Mouse (Mus musculus) layer of hippocampus, adult 9-10 months (tissue): ENCODE data around the gene Spx.

ENCODE experiments used
- DNase-seq: peaks from one replicate; pipeline ENCODE4 v3.0.0; 2022; ENCODE audit warnings: low spot score

Spx gene

DNA sequence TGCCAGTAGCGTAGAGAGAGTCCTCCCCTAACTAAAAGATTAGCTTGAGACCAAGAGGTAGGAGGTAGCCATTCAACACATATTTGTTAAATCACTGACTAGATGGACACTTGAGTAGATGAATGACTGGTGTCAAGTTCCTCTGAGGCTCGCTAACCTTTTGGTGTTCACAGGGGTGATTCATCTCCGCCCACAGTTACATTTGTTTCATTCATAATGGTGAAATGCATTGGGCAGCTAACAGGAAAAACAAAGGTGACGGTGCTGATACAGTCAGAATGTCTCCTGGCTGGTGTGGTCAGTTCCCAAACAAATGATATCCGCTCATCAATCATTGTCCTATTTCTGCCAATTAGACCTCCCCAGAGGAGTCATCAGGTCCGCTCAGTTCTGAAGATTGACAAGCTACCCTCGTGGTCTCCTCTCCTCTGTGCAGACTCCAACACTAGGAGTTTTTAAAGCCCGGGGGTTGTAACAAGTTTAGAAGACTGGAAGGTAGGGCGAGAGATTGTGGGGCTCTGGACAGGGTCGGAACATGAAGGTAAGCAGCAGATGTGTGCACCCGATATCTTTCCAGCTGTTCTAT lies at the start of gene Spx:
Gene Spx (plus strand): TSS at position 536 of the 586 bp plus-strand sequence.
- DNase-seq, result no peak

DNA sequence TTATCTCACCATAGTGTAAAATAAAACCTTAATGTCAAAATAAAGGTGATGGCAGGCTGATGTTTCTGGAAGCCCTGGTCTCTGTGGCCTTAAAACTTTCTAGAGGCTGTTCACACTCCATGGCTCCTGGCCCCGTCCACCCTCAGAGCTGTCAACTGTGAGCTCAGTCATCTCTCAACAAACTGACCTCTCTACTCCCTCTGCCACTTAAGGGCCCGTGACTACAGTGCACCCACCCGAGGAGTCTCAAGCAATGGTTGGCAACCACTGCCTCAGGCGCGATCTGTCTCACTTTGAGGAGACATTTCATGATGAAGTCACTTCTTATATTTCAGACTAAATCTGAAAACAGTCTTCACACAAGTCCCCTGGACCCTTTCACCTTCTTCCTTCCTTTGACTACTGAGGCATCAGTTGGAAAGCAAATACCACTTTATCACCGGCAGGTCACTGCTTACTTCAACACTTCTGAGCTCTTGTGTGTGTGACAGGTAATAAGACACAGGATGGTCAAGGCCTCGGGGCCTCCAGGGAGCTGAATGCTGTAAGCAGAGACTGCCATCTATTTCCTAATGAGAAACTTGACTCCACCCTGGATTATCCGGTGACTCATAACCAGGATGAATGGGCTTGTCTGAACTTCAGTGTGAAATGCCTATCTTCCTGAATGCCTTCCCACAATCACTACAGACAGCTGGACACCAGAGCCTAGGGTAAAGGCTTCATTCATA lies 47.3 kb upstream of the Spx start:
- DNase-seq, result no peak

- DNase-seq, result no peak
Measured at GRCm38 (mm10) chr6:142366473-142367018, 46.7 kb upstream of the Spx start.

- no peak for DNase-seq
Measured at GRCm38 (mm10) chr6:142367565-142367964, 45.7 kb upstream of the Spx start.

DNA sequence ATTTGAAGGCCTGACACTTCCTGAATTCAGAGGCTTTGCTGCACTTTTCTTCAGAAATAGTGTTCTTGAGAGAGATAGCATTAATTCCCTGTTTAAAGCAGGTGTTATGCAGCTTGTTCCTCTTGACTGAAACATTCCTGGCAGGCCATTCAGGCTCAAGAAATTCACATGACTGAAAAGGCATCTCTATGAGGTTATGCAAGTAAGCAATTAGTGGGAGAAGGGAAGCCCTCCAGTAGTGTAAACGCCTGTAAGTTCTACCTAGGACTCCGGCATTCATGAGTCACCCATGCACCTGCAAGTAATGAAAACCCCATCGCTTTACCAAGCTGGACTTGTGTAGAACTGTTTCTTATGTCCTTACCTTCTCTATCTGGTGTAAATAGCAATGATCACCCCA lies 43.7 kb upstream of the Spx start:
- DNase-seq, result no peak

GRCm38 (mm10) chr6:142377081-142377480 lies 36.2 kb upstream of the Spx start:
- no peak for DNase-seq

DNA sequence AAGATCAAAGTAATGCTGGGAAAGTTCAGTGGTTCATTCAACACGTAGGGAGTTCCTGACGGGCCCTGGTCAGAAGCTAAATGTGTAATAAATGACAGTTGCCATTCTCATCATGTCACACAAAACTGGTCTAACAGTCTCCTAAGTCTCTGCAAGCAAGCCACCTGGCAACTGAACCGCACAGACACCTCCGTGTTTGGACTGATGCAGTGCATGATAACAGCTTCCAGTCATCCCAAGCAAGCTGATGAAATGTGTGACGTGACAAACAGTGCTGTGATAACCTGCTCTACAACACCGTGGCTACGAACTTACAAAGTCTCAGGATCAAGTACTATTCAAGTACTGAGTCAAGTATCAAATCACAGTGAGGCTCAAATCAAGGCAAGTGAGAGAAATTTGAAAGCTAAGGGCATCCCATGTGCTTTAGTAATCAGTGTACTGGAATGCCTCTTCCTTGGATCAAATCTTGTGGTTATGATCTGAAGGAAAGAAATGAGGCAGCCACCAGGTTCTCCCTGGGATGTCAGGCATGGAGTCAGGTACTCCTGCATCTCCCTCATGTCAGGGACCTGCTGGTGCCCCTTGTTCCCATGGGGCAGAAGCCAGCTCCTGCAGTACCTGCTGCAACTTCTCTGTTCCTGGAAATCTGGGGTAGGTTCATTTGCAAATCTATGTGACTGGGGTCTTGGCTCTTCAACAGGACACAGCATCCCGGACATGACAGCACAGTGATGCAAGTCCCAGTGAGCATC lies 34.5 kb upstream of the Spx start:
- DNase-seq, result no peak

DNA sequence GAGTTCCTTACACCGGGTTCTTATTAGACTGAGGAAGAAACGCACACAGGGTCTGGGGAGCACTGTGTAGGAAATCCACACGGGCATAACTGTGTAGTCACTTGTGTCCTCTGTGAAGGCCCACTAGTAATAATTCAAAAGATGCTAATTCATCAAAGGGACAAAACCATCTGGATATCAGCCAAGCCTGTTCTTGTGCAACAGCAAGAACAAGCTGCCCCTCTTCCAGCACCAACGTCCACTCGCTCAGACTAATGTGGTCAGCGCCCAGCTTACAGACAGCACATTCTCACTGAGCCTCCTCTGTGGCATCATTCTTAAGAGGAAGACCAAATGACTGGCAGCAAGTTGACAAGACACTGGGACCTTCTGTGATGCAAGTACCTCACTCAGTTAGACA lies 33.3 kb upstream of the Spx start:
- DNase-seq, result no peak

GRCm38 (mm10) chr6:142381615-142382014 lies 31.6 kb upstream of the Spx start:
- DNase-seq, result no peak

DNA sequence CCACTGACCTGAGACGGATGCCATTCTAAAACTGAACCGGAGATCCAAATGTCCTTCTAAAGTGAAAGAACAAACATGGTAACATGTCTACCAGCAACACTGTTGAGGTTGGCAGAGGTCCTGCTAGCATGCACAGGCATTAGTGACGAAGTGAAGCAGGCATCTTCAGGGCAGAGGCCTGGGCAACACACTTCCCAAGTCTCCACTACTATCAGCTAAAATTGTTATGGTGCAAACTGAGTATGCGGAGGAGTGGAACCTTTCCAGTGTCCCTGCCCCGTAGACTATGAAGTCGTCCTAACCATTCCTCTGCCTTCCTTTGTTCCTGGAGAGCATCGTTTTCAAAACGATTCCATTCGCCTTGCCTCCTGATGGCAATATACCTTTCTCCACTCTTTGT lies 28.7 kb upstream of the Spx start:
- DNase-seq, result no peak

GRCm38 (mm10) chr6:142386285-142387010 lies 26.8 kb upstream of the Spx start:
- no peak for DNase-seq

DNA sequence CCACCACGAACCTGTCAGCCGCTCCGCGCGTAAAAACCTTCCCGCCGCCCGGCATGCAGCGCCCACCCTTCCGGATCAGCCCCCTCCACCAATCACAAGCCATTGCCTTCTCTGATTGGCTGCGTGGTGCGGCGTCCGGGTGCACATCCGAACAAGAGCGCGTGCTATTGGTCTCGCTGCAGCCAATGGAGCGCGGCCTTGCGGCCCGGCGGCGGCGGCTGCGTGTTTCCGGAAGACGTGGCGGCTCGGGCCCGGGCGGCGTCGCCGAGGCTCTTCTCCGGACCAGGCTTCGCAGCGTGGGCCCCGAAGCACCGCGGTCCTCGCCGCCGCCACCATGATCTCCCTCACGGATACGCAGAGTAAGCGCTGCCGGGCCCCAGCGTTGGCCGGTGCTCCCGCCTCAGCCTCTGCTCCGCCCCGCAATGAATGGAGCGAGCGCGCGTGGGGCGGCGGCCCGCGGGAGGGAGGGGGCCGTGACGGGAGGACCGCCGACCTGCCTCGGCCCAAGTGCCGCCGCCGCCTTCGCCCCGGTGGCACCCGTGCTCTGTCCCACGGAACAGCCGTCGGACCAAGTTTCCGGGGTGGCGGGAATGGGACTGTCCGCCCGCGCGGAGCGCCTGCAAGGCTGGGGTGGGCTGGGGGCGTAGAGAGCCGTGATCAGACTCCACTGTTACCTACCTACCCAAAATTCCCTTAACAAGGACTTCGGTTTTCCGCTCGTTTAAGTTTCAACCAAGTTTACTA lies 26.1 kb upstream of the Spx start, which contains the start of the genes Recql and Golt1b:
Gene Recql (minus strand): TSS at position 77 of the 744 bp plus-strand sequence.
Gene Golt1b (plus strand): TSS at position 211 of the 744 bp plus-strand sequence.
- DNase-seq, result peak; percentile 96

GRCm38 (mm10) chr6:142387755-142388271 lies 25.4 kb upstream of the Spx start:
- DNase-seq, result no peak

DNA sequence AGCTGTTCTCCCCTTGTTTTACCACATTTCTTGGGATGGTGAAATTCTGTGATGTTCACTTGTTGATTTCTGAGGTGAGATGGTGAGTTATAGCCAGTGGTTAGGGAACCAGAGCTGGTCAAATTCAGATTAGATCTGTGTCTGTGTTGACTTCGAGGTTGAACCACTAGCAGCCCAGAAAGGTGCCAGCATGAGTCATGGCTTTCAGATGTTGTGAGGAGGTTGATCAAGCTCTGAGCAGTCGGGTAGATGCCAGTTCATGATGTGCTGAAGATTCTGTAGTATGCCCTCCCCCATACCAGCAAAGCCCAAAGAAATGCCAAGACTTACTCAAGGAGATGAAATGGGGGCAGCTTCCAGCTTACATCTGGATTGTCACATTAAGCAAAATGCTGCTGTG lies 24.1 kb upstream of the Spx start:
- DNase-seq, result no peak

DNA sequence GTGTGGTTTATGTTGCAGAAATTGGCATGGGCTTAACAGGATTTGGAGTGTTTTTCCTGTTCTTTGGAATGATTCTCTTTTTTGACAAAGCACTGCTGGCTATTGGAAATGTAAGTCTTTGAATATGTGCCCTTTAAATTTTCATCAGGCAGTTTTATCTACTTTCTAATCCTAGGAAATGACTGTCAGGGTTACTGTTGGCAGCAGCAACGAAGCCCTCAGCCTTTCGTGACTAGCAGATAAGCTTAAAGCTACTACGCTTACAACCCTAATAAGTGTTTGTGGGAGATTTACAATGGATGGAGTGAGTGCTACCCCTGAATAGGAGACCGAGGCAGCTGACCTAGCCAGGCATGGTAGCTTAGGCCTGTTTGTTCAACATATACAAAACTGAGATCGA lies 20.9 kb upstream of the Spx start:
- no peak for DNase-seq

DNA sequence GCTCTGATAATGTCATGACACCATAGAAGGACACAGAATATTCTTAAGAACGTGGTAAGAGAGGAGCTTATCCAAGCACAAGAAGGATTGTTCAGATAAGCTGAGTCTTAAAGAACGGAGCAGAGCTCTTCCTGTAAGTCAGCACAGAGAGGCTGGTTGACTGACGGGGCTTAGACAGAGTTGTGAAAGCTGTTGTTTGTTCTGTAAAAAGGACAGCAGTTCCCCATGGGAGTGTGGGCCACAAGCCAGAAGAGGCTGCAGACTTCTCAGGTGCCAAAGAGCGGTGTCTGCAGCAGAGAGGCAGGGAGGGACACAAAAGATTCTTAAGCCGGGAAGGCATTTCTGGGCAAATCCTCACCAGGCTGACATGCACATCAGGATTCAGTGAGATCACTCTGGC lies 18.6 kb upstream of the Spx start:
- DNase-seq, result no peak

DNA sequence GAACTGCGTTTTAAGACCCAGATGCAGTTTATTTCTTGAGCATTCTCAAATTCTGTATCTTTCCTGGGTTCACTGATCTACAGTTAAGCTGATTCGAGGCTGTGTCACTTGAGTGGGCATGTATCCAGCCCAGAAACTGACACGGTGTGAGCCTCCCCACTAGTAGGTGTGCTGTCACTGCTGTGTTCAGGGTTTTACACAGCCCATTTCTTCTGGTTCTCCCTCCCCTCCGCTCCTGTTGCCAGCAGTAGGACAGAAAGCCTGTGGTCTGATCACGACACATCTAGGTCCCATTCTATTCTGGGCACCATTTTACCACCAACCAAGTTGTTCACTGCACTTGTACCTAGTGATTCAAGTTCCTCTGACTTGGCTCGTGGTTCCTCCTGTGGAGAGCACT lies 17.5 kb upstream of the Spx start:
- no peak for DNase-seq

- DNase-seq, result no peak
Measured at GRCm38 (mm10) chr6:142411140-142411539, 2.1 kb upstream of the Spx start.

DNA sequence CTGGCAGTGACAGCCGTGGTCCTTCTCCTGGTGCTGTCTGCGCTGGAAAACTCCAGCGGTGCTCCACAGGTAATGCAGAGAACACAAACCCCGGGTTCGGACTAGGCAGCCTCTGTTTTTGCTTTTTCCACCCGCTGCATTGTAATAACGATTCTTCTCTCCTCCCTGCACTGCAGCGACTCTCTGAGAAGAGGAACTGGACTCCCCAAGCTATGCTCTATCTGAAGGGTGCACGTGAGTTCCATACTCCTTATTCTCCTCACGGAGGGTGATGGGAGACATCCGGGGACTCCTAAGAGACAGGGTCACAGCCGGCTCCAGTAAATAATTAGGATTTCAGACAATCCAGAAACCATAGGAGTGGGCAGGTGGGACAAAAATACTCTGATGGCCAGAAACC lies 604 bp downstream of the Spx start:
- no peak for DNase-seq

DNA sequence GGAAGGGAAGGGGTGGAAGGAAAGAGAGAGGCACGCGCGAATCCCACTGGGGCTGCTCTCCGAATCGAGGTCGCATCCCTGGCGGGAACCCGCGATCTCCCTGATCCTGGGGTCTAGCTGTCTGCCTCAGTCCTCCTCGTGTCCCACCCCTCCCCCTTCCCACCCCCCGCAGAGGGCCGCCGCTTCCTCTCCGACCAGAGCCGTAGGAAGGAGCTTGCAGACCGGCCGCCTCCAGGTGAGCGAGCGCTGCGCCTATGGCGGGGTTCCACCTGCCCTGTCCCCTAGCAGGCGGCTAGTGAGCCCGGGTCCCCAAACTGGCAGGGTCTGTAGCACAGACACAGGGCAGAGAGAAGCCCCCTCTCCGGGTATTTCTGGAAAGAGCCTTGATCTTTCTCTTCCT lies 1.4 kb downstream of the Spx start:
- DNase-seq, result no peak

DNA sequence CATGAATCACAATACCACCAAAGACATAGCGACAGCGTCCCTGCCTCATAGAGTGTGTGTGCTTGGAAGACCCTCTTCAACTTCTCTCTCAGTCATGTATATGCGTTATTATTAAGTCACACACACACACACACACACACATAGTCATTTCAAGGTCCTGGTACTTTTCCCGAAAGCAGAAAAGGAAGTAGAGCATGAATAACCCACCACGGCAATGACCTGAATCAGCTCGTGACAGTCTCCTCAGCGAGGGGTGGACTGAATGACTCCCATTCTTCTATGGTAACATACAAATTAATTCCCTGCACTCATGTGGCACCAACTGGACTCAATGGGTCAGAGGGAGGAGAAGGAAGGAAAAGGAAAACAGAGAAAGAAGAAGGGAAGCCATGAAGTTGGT lies 11.7 kb downstream of the Spx start:
- DNase-seq, result no peak
